Mouse (Mus musculus) frontal cortex, postnatal 25 days (tissue): ENCODE measurements around the gene Tns1.
A peak's percentile ranks its signal among the peaks of the same experiment; 100 is the strongest.

ENCODE experiments used
- DNase-seq, 2 experiments: peaks; one replicate each; pipeline ENCODE4 v3.0.0; 2022; ENCODE audit warnings: low spot score in 2 of 2

Gene Tns1

DNA sequence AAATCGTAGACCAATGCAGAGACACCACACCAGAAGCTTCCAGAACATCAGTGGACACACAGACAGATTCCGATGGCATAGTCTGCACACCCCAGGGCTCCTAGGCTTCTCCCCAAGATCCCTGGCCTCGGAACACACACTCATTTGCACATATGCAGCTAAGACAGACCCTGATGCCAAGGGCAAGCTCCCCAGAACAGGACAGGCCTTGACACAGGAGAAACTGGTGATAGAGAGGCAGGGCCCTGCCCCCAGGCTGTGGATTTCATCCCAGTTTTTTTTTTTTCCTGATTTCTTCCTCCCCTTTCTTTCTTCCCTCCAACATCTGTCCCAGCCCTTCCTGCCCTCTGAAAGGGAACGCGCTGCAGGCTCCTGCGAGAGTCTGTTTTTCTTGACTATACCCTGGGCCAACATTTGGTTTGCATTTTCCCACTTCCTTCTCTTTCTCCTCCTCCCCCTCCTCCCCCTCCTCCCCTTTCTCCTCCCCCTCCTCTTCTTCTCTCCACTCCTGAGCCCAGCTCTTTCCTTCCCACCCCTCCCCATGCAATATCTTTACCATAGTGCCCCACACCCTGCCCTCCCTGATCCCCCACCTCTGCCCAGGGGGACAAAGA lies 32.5 kb downstream of the Tns1 start:
- DNase-seq: no peak

DNA sequence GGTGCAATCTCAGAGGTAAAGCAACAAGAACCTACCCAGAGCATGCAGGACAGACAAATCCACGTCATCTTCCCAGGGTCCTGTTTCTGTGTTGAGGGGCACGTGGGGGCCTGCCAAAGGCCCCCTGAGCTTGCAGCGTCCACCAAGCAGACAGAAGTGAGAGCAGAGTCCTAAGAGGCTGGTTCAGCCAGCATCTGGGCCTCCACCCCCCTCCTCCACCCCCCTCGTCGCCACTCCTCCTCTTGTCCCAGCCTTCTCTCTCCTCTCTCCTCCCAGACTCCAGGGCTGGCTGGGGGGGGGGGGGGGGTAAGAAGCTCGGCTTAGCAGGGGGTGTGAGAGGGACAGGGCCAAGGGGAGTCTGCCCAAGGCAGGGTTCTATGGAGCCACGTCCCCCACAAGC lies 33.1 kb downstream of the Tns1 start:
- DNase-seq: no peak

GRCm38 (mm10) chr1:74090329-74090728 lies 33.9 kb downstream of the Tns1 start:
- no peak for DNase-seq

DNA sequence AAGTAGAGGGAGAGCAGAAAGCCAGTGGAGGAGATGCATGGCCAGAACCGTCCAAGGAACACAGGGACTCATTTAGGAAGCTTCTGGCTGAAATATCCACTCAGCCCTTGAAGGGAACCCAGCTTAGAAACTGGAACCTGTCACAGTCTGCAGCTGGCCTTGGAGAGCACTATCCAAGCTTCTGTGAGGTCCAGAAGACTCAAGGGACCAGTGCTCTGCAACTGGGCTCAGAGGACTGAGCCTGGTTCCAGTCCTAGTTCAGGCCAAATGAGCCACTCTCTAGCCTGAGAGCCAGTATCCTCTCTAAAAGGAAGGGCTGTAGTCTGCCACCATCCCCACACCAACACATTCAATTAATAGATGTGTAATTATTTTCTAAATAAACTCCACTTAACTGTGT lies 35.7 kb downstream of the Tns1 start:
- DNase-seq: no peak

GRCm38 (mm10) chr1:74085566-74085965 lies 38.7 kb downstream of the Tns1 start:
- DNase-seq: no peak

DNA sequence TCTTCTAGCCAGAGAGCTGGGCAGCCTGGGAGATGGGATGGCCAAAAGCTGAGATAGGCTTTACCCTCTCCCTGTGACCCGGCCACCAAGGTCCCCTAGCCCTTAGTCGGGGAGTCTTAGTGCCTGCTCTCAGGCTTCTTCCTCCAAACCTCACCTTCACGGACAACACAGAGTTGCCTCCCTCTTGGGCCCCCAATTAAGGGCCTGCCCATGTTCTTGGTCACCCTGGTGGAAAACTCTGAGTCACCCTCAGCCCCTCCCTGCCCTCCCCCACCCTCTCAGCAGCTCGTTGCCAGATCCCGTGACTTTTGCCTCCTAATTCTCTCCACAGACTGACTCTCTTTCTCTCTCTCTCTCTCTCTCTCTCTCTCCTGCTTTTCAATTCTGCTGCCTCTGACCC lies 39.5 kb downstream of the Tns1 start:
- DNase-seq: no peak

GRCm38 (mm10) chr1:74084065-74084705 lies 40.1 kb downstream of the Tns1 start:
- no peak for DNase-seq

DNA sequence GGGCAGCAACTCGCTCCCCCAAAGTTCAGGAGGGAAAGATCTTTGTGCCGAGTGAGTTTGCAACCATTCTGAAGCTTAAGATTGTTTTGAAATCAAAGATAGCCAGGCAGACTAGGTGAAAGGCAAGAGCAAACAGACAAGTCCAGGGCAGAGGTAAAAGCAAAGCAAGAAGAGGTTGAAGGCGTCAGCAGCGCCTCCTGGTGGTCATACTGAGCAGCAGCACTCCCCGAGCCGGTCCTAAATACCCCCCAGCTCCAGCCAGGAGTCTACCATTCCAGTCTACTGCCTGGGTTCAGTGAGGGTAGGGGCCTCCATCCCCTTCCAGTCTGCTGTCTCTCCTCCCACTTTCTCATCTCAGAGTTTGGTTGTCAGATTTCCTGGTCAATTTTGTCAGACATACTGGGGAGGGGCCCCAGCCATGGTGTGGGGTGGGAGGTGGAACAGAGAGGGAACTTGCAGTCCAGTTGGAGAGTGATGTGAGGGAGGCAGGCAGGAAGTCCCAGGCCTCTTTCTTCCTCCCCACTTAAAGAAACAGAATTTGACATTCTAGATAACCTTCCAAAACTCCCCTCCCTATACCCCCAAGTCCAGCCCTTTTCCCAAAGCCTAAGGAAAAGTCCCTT lies 41.3 kb downstream of the Tns1 start:
- DNase-seq: no peak

- DNase-seq: no peak
These were observed 42.7 kb downstream of the Tns1 start for GRCm38 (mm10) chr1:74081573-74081989.

- DNase-seq: peak; percentile 71 to 78
These were observed 46.9 kb downstream of the Tns1 start for GRCm38 (mm10) chr1:74077353-74077752.

- DNase-seq: no peak
These were observed 48.0 kb downstream of the Tns1 start for GRCm38 (mm10) chr1:74076230-74076629.

DNA sequence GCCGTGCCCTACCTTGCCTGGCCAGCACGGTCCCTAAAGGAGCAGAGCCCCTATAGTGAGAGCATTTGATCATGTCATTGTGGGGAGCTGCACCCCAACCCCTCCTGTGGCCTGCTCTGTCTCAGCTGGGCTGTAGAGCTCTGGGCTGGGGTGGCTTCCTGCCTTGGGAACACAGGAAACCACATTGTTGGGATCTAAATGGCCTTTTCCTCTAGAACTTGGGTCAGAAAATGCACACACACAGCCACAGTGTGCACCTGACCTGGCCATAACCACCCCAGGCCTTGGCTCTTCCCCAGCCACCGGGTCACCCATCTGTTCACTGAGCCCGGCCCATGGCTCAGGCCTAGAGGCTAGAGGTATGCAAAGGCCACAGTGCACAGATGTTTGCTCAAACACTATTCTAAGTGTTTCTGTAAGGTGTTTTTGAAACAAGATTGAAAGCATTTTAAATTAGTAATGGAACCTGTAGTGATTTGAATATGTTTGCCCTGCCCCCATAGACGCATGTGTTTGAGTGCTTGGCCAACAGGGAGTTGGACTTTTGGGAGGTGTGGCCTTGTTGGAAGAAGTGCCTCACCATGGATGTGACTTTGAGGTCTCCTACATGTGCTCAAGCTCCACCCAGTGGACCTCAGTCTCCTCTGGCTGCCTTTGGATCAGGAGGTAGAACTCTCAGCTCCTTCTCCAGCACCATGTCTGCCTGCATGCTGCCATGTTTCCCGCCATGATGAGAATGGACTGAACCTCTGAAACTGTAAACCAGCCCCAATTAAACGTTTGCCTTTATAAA lies 49.4 kb downstream of the Tns1 start:
- no peak for DNase-seq

DNA sequence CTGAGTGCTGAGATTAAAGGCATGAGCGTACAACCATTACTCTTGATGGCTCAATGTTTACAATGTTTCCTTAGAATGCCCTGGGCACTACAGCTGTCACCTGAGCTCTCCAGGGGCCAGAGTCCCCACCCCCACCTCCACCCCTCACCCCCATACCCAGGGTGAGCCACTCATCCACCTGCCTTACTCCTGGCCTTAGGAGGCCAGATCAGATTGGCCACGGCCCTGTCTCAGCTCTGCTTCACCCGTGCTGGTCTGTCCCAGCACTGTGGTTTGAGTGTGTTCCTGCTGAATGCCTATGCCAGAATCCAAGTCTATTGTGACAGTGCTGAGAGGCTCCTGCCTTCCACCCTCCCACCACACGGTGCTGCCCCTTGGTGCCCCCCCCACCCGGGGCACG lies 50.5 kb downstream of the Tns1 start:
- no peak for DNase-seq

- no peak for DNase-seq
These were observed 53.5 kb downstream of the Tns1 start for GRCm38 (mm10) chr1:74070745-74071144.

GRCm38 (mm10) chr1:74070001-74070551 lies 54.2 kb downstream of the Tns1 start:
- no peak for DNase-seq

- no peak for DNase-seq
These were observed 55.0 kb downstream of the Tns1 start for GRCm38 (mm10) chr1:74069085-74069835.

DNA sequence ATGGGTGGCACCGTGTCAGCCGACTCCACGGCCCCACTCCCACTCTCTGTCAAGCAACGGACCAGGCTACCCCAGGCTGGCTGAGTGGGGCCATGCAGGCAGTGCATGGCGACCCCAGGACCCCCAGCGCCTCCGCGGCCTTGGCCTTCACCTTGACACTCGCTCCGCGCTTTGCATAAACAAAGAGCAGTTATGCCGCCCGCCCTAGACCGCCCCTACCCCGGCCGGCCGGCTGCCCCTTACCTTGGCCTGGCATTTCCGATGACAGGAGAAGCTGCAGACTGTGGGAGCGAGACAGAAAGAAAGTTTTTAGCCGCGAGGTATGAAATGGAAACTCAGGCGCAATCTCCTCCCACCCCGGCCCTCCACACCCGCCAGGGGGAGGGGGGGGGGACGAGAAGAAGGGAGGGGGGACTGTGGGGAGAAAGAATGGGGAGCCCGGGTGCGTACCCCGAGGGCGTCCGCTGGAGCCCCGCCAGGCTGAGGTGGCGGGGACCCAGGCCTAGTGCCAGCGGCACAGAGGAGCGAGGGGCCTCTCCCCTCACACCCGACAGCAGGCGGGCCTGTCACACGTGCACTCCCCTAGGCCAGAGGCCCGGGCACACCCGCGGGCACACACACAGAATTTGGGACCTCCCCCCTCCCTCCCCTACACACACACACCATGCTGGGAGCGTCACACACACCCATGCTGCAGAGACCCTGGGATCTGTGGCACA lies 55.7 kb downstream of the Tns1 start:
- DNase-seq: no peak

GRCm38 (mm10) chr1:74067866-74068265 lies 56.4 kb downstream of the Tns1 start:
- no peak for DNase-seq

DNA sequence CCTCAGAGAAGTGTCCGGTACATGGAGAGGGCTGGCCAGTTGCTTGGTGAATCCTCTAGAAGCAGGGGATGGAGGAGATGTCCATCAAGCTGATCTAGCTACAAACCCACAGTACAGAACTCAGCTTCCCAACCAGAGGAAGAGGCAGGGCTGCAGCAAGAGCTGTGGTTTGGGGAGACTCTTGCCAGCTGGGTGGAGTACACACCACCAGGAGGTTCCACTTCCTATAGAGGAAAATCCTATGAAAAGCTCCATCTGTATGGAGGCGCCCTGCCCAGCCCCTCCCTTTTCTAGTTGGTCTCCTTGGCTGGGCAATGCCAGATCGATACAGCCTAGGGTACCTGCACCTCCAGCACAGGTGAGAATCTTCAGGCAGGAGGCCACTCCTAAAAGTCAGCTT lies 57.7 kb downstream of the Tns1 start:
- DNase-seq: no peak

DNA sequence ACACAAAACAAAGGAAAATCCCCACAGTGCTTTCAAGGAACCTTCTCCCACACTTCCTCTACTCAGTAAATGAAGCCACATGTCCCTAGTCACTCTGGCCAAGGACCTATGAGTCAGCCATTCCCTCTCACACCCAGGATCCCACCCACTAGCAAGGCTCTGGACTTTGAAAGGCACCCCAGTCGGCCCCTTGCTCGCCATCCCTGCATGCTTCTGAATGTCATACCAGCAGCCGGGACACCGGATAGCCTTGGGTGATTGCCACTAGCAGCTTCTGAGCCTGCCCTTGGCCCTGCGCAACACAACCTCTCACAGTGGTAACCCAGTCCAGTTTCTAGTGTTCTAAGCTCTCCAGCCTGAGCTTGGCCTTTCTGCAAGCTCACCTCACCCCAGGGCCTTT lies 58.2 kb downstream of the Tns1 start:
- DNase-seq: no peak

DNA sequence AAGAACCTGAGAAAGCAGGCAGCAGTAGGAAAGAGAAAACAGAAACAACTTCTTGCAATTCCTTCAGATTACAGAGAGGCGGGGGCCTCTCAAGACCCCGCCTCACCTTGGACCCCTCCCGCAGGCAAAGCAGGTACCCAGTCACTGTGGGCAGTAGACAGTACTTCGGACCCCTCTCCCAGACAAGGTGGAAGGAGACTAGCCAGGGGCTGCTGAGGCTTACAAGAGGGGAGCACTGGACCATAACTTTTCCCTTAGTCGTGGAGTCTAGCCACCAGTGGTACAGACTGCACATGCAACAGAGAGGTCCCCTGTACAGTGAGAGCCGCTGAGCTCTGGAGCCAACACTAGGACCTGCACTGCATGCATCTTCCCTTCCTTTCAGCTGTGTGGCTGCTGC lies 64.2 kb downstream of the Tns1 start:
- no peak for DNase-seq
